Mouse (Mus musculus) limb, embryonic 12.5 days (tissue): ENCODE measurements around the gene Rgs12. TPM values are rescaled to one million over a fixed set of nuclear protein-coding genes. Genes with fewer than 3 reads are reported as not detected.

Source experiments
- ATAC-seq: fragments of 200-750 bp; cut with Nextera tagmentation; 2 replicates; pipeline ENCODE4 v1.8.0; 2017; ENCODE audit warnings: low read depth, moderate TSS enrichment; ENCODE audit not compliant: insufficient number of reproducible peaks, insufficient read depth, low FRiP score, low TSS enrichment
- H3K27ac ChIP-seq: fragments of 300-500 bp; sonication (generic); 2 replicates; pipeline ENCODE4 v1.5.1; 2016; ENCODE audit warnings: mild to moderate bottlenecking, moderate library complexity
- H3K27me3 ChIP-seq: fragments of 300-500 bp; sonication (generic); 2 replicates; pipeline ENCODE4 v1.6.1; 2016; ENCODE audit warnings: mild to moderate bottlenecking, moderate library complexity
- H3K36me3 ChIP-seq: fragments of 300-500 bp; sonication (generic); 2 replicates; pipeline ENCODE4 v1.6.1; 2016; ENCODE audit warnings: mild to moderate bottlenecking, moderate library complexity
- H3K4me1 ChIP-seq: fragments of 300-500 bp; sonication (generic); replicated peaks from 2 replicates; pipeline ENCODE4 v1.6.1; 2016
- H3K4me2 ChIP-seq: fragments of 300-500 bp; sonication (generic); 2 replicates; pipeline ENCODE4 v1.6.1; 2016; ENCODE audit warnings: mild to moderate bottlenecking, moderate library complexity
- H3K4me3 ChIP-seq: fragments of 300-500 bp; sonication (generic); replicated peaks from 2 replicates; pipeline ENCODE4 v1.5.1; 2016; ENCODE audit warnings: mild to moderate bottlenecking
- H3K9ac ChIP-seq: fragments of 300-500 bp; sonication (generic); replicated peaks from 2 replicates; pipeline ENCODE4 v1.6.1; 2016; ENCODE audit warnings: mild to moderate bottlenecking, moderate library complexity
- H3K9me3 ChIP-seq: fragments of 300-500 bp; sonication (generic); 2 replicates; pipeline ENCODE4 v1.6.1; 2016; ENCODE audit warnings: mild to moderate bottlenecking, moderate library complexity
- WGBS: fragments of 180-500 bp; shearing (Covaris S2); methylation state at CpG from one replicate; pipeline ENCODE4 v1.1.7; 2016; 5-methylcytosine and 5-hydroxymethylcytosine counted together
- polyA plus RNA-seq: library from polyadenylated mRNA; unstranded; fragments of >200 nt; fragmentation: Nextera tagmentation; extraction: Ambion mirVana; gene quantifications from 2 replicates; pipeline ENCODE4 v1.2.1, GENCODE M21; 2016

Gene Rgs12
- 57.3 and 59.7 TPM in 2 replicates for polyA plus RNA-seq

GRCm38 (mm10) chr5:34948861-34949760 is at the start of gene Rgs12:
Gene Rgs12 (plus strand): TSS chr5:34949445.
- Histone ChIP-seq H3K36me3 (peaks cover 22% of the 10 kb centered on the region), H3K4me3 (peak within 1 kb of the TSS; percentile 88), H3K9me3 (no peaks in the 10 kb centered on the region; the same call in 1 of the 2 replicates), H3K27ac (peak within 1 kb of the TSS; percentile 95), H3K4me1 (peaks cover 19% of the 10 kb centered on the region), H3K9ac (peak within 1 kb of the TSS; percentile 96), H3K4me2 (peak within 1 kb of the TSS; percentile 63), H3K27me3 (no peaks in the 10 kb centered on the region)
- ATAC-seq: peak; percentile 94
- 2% methylated on average over 70 of the region's 84 CpGs for WGBS

GRCm38 (mm10) chr5:34899787-34900469 is 49.3 kb upstream of the Rgs12 start:
- WGBS: 94% methylated on average over 6 of the region's 6 CpGs

GRCm38 (mm10) chr5:34902371-34902770 is 46.9 kb upstream of the Rgs12 start:
- no peak for ATAC-seq
- Histone ChIP-seq H3K4me1 (no peaks in the 10 kb centered on the region), H3K9ac (no peak overlapping the region), H3K36me3 (peaks cover 94% of the 10 kb centered on the region), H3K27ac (no peak overlapping the region), H3K27me3 (no peaks in the 10 kb centered on the region), H3K4me2 (no peak overlapping the region), H3K4me3 (no peak overlapping the region), H3K9me3 (no peaks in the 10 kb centered on the region)

More at GRCm38 (mm10) chr5:34899787-34900469, 49.3 kb upstream of the Rgs12 start:
- Histone ChIP-seq H3K9ac (no peak overlapping the region), H3K9me3 (no peaks in the 10 kb centered on the region), H3K27ac (no peak overlapping the region), H3K4me3 (no peak overlapping the region), H3K36me3 (peaks cover 95% of the 10 kb centered on the region), H3K4me2 (no peak overlapping the region), H3K27me3 (no peaks in the 10 kb centered on the region), H3K4me1 (no peaks in the 10 kb centered on the region)
- ATAC-seq: no peak

- H3K27ac ChIP-seq: no peak overlapping the region
- no peaks in the 10 kb centered on the region for H3K9me3 ChIP-seq
- H3K9ac ChIP-seq: no peak overlapping the region
- H3K27me3 ChIP-seq: no peaks in the 10 kb centered on the region
- no peak overlapping the region for H3K4me3 ChIP-seq
- H3K4me2 ChIP-seq: no peak overlapping the region
- ATAC-seq: no peak
- peaks cover 94% of the 10 kb centered on the region for H3K36me3 ChIP-seq
- no peaks in the 10 kb centered on the region for H3K4me1 ChIP-seq
- WGBS: 92% methylated on average over 5 of the region's 5 CpGs
Measured at GRCm38 (mm10) chr5:34902811-34903385, 46.3 kb upstream of the Rgs12 start.

GRCm38 (mm10) chr5:34904412-34904811 is 44.8 kb upstream of the Rgs12 start:
- no peak overlapping the region for H3K4me2 ChIP-seq
- H3K4me1 ChIP-seq: no peaks in the 10 kb centered on the region
- no peaks in the 10 kb centered on the region for H3K27me3 ChIP-seq
- no peak overlapping the region for H3K4me3 ChIP-seq
- no peak overlapping the region for H3K27ac ChIP-seq
- H3K9ac ChIP-seq: no peak overlapping the region
- no peak for ATAC-seq
- H3K36me3 ChIP-seq: peaks cover 94% of the 10 kb centered on the region
- H3K9me3 ChIP-seq: no peaks in the 10 kb centered on the region

- Histone ChIP-seq H3K36me3 (peaks cover 83% of the 10 kb centered on the region), H3K27me3 (no peaks in the 10 kb centered on the region), H3K4me2 (no peak overlapping the region), H3K9ac (no peak overlapping the region), H3K9me3 (no peaks in the 10 kb centered on the region), H3K4me1 (no peaks in the 10 kb centered on the region), H3K27ac (no peak overlapping the region), H3K4me3 (no peak overlapping the region)
- 95% methylated on average over 4 of the region's 4 CpGs for WGBS
- ATAC-seq: no peak
Measured at GRCm38 (mm10) chr5:34907230-34907629, 42.0 kb upstream of the Rgs12 start.

- Histone ChIP-seq H3K4me1 (no peaks in the 10 kb centered on the region), H3K27ac (0 out of 2 replicates have a peak within 1 kb of the TSS, but pooled peaks have one; percentile 17), H3K4me3 (no peak within 1 kb of the TSS), H3K9ac (no peak within 1 kb of the TSS; the same call in 1 of the 2 replicates), H3K9me3 (no peaks in the 10 kb centered on the region), H3K27me3 (no peaks in the 10 kb centered on the region), H3K36me3 (peaks cover 74% of the 10 kb centered on the region), H3K4me2 (no peak within 1 kb of the TSS)
- no peak for ATAC-seq
- 80% methylated on average over 6 of the region's 6 CpGs for WGBS
Measured at GRCm38 (mm10) chr5:34907910-34908725, 41.1 kb upstream of the Rgs12 start, which contains the start of gene Msantd1. Gene Msantd1 (plus strand): TSS chr5:34908012.

DNA sequence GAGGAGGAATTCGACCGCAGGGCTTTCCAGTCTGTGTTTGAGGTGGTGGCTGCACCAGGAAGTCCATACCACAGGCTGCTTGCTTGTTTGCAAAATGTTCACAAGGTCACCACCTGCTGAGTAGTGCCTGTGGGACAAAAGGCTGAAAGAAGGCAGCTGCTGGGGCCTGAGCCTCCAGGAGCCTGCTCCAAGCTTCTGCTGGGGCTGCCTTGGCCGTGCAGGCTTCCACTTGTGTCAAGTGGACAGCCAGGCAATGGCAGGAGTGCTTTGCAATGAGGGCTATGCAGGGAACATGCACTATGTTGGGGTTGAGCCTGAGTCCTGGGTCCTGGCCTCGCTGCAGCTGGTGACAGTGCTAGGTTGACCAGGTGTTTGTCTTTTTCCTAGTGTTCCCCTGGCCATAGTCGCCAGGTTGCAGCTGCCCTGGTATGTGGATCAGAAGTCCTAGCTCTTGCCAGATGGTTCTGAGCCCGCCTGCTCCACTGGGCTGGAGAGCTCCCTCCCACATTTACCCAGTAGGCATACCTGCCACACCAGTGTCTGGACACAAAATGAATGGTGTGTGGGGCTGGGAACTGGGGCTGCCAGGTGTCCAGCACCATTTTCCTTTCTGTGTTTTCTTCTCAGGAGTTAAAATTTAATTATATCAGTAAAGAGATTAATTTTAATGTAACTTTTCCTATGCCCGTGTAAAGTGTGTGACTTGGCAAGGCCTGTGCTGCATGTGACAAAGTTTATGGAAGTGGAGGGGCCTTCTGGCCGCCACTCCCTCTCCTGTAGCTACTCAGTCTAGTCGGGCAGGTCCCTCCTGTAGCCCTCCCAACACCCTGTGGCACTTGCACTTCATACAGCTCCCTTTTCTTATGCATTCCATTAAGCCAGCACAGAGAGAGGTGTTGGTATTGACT is 40.3 kb upstream of the Rgs12 start:
- Histone ChIP-seq H3K4me2 (no peak overlapping the region), H3K4me1 (no peaks in the 10 kb centered on the region), H3K4me3 (no peak overlapping the region), H3K27me3 (no peaks in the 10 kb centered on the region), H3K9me3 (no peaks in the 10 kb centered on the region), H3K9ac (no peak overlapping the region; the same call in 1 of the 2 replicates), H3K36me3 (peaks cover 68% of the 10 kb centered on the region), H3K27ac (0 out of 2 replicates have a peak overlapping the region, but pooled peaks have one; percentile 17)
- WGBS: 76% methylated on average over 9 of the region's 9 CpGs
- ATAC-seq: no peak

DNA sequence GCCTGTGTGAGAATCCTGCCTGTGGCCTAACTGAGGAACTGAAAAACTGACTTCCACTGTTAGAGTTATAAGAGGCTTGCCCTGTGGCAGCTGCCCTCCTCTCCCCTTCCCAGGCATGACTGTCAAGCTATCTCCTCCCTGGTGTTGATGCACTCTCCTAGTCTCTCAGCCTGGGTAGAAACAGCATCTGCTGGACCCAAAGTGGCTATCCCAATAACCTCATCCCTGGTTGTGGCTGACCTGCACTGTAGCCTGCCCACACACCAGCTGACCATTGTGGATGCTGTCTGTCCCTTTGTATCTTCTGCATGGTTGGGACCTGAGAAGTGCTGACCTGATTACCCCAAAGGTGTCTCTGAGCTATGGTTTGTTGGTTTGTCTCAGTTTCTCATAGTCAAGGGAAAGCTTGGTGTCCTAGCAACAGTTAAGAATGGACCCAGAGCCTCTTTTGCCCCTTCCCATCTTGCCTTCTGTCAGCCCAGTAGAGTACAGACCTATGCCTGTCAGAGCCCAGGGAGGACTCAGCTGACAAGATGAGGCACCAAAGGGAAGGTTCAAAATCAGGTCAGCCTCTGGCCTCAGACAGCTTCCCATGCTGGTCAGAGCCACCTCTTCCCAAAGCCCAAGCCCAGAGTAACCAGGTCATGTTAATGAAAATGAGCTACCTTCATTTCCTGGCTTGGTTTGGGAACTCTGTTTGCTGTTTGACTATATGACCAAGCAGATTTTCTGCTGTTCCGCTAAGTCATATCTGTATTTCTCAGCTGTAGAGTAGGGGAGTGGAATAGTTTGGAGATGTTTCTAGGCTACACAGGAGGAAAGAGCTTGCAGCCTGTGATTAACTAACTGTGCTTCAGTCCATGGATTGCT is 39.4 kb upstream of the Rgs12 start:
- 100% methylated on average over 1 of the region's 1 CpGs for WGBS
- H3K4me1 ChIP-seq: no peaks in the 10 kb centered on the region
- no peaks in the 10 kb centered on the region for H3K9me3 ChIP-seq
- no peak overlapping the region for H3K27ac ChIP-seq
- no peaks in the 10 kb centered on the region for H3K27me3 ChIP-seq
- no peak for ATAC-seq
- H3K36me3 ChIP-seq: peaks cover 59% of the 10 kb centered on the region
- no peak overlapping the region for H3K4me3 ChIP-seq
- H3K9ac ChIP-seq: no peak overlapping the region
- H3K4me2 ChIP-seq: no peak overlapping the region
